Mouse (Mus musculus): ENCODE measurements at regions not wholly inside any gene's neighbourhood (a gene's known extent, or its start where the extent isn't known, plus 50 kb on each side); places are given as distances from the start of the nearest gene placed in this dataset.
A peak's percentile ranks its signal among the peaks of the same experiment; 100 is the strongest.

- Histone ChIP-seq H3K4me3 (no peak overlapping the region), H3K9ac (no peak overlapping the region), H3K27ac (no peak overlapping the region), H3K9me3 (0 out of 2 replicates have a peak, but pooled peaks cover 6% of the 10 kb centered on the region), H3K27me3 (replicated peaks) (no peaks in the 10 kb centered on the region), H3K36me3 (no peaks in the 10 kb centered on the region), H3K4me2 (replicated peaks) (no peak overlapping the region), H3K4me1 (no peaks in the 10 kb centered on the region)
- ATAC-seq (ENCODE audit: low FRiP score, low read depth), result no peak
- 91% methylated on average over 10 of the region's 10 CpGs for WGBS
Measured at GRCm38 (mm10) chr2:170675731-170676130, 55.9 kb upstream of the Dok5 start.

- H3K4me3 ChIP-seq, result no peak overlapping the region
- no peak overlapping the region for H3K9ac ChIP-seq
- H3K9me3 ChIP-seq, result 0 out of 2 replicates have a peak, but pooled peaks cover 6% of the 10 kb centered on the region
- no peaks in the 10 kb centered on the region for H3K4me1 ChIP-seq
- H3K4me2 ChIP-seq (replicated peaks), result no peak overlapping the region
- ATAC-seq (ENCODE audit: low FRiP score, low read depth), result no peak
- WGBS, result 84% methylated on average over 6 of the region's 6 CpGs
- no peaks in the 10 kb centered on the region for H3K27me3 ChIP-seq (replicated peaks)
- no peaks in the 10 kb centered on the region for H3K36me3 ChIP-seq
- no peak overlapping the region for H3K27ac ChIP-seq
Measured at GRCm38 (mm10) chr2:170673683-170674082, 57.9 kb upstream of the Dok5 start.

- 90% methylated on average over 1 of the region's 1 CpGs for WGBS
- no peaks in the 10 kb centered on the region; the same call in 1 of the 2 replicates for H3K4me1 ChIP-seq
- ATAC-seq (ENCODE audit: low FRiP score, low read depth), result no peak
- H3K4me3 ChIP-seq, result no peak overlapping the region
- no peaks in the 10 kb centered on the region for H3K27me3 ChIP-seq (replicated peaks)
- no peak overlapping the region for H3K4me2 ChIP-seq (replicated peaks)
- no peak overlapping the region for H3K9ac ChIP-seq
- H3K27ac ChIP-seq, result no peak overlapping the region
- 0 out of 2 replicates have a peak, but pooled peaks cover 6% of the 10 kb centered on the region for H3K9me3 ChIP-seq
- no peaks in the 10 kb centered on the region for H3K36me3 ChIP-seq
Measured at GRCm38 (mm10) chr2:170672789-170673188, 58.8 kb upstream of the Dok5 start.

- Histone ChIP-seq H3K4me1 (no peaks in the 10 kb centered on the region; the same call in 1 of the 2 replicates), H3K9me3 (no peaks in the 10 kb centered on the region), H3K4me3 (no peak overlapping the region), H3K9ac (no peak overlapping the region), H3K4me2 (replicated peaks) (no peak overlapping the region), H3K27ac (no peak overlapping the region), H3K27me3 (replicated peaks) (no peaks in the 10 kb centered on the region), H3K36me3 (no peaks in the 10 kb centered on the region)
- no peak for ATAC-seq (ENCODE audit: low FRiP score, low read depth)
- 84% methylated on average over 12 of the region's 12 CpGs for WGBS
Measured at GRCm38 (mm10) chr2:170668960-170669359, 62.6 kb upstream of the Dok5 start.

GRCm38 (mm10) chr2:170668497-170668896 is 63.1 kb upstream of the Dok5 start:
- 70% methylated on average over 6 of the region's 6 CpGs for WGBS
- Histone ChIP-seq H3K4me3 (no peak overlapping the region), H3K4me2 (replicated peaks) (no peak overlapping the region), H3K9me3 (no peaks in the 10 kb centered on the region), H3K4me1 (no peaks in the 10 kb centered on the region; the same call in 1 of the 2 replicates), H3K27me3 (replicated peaks) (no peaks in the 10 kb centered on the region), H3K9ac (no peak overlapping the region), H3K27ac (no peak overlapping the region), H3K36me3 (no peaks in the 10 kb centered on the region)
- ATAC-seq (ENCODE audit: low FRiP score, low read depth), result no peak

- no peak overlapping the region for H3K27ac ChIP-seq
- no peak for ATAC-seq (ENCODE audit: low FRiP score, low read depth)
- no peaks in the 10 kb centered on the region for H3K27me3 ChIP-seq (replicated peaks)
- H3K9me3 ChIP-seq, result no peaks in the 10 kb centered on the region
- peaks cover 26% of the 10 kb centered on the region for H3K4me1 ChIP-seq
- 83% methylated on average over 25 of the region's 25 CpGs for WGBS
- no peak overlapping the region for H3K9ac ChIP-seq
- no peaks in the 10 kb centered on the region for H3K36me3 ChIP-seq
- no peak overlapping the region for H3K4me2 ChIP-seq (replicated peaks)
- H3K4me3 ChIP-seq, result no peak overlapping the region
Measured at GRCm38 (mm10) chr2:170662069-170662980, 60.5 kb upstream of the 4930470P17Rik start.

GRCm38 (mm10) chr2:170659291-170659690 is 57.5 kb upstream of the 4930470P17Rik start:
- H3K9ac ChIP-seq, result no peak overlapping the region
- ATAC-seq (ENCODE audit: low FRiP score, low read depth), result 0 out of 2 replicates have a peak, but pooled peaks have one; percentile 9
- H3K27me3 ChIP-seq (replicated peaks), result no peaks in the 10 kb centered on the region
- no peak overlapping the region for H3K27ac ChIP-seq
- WGBS, result 42% methylated on average over 8 of the region's 8 CpGs
- H3K4me1 ChIP-seq, result peaks cover 28% of the 10 kb centered on the region
- no peak overlapping the region for H3K4me2 ChIP-seq (replicated peaks)
- H3K4me3 ChIP-seq, result no peak overlapping the region
- H3K9me3 ChIP-seq, result no peaks in the 10 kb centered on the region
- no peaks in the 10 kb centered on the region for H3K36me3 ChIP-seq

GRCm38 (mm10) chr2:170658520-170658919 is 56.7 kb upstream of the 4930470P17Rik start:
- Histone ChIP-seq H3K27ac (no peak overlapping the region), H3K4me1 (peaks cover 28% of the 10 kb centered on the region)

GRCm38 (mm10) chr2:170657821-170658221 is 56.0 kb upstream of the 4930470P17Rik start:
- Histone ChIP-seq H3K9ac (no peak overlapping the region), H3K36me3 (no peaks in the 10 kb centered on the region), H3K27ac (peak overlapping the region; percentile 51), H3K4me2 (replicated peaks) (peak overlapping the region; percentile 33), H3K4me3 (no peak overlapping the region), H3K9me3 (no peaks in the 10 kb centered on the region), H3K4me1 (peaks cover 31% of the 10 kb centered on the region), H3K27me3 (replicated peaks) (no peaks in the 10 kb centered on the region)
- no peak for ATAC-seq (ENCODE audit: low FRiP score, low read depth)
- 5% methylated on average over 7 of the region's 7 CpGs for WGBS

More at GRCm38 (mm10) chr2:170658520-170658919, 56.7 kb upstream of the 4930470P17Rik start:
- Histone ChIP-seq H3K27me3 (replicated peaks) (no peaks in the 10 kb centered on the region), H3K9ac (no peak overlapping the region), H3K9me3 (no peaks in the 10 kb centered on the region), H3K4me2 (replicated peaks) (no peak overlapping the region), H3K36me3 (no peaks in the 10 kb centered on the region), H3K4me3 (no peak overlapping the region)
- no peak for ATAC-seq (ENCODE audit: low FRiP score, low read depth)
- WGBS, result 60% methylated on average over 7 of the region's 7 CpGs

- Histone ChIP-seq H3K27me3 (replicated peaks) (no peaks in the 10 kb centered on the region), H3K4me1 (0 out of 2 replicates have a peak, but pooled peaks cover 3% of the 10 kb centered on the region)
- ATAC-seq (ENCODE audit: low FRiP score, low read depth), result no peak
Measured at GRCm38 (mm10) chr2:170652128-170652527, 50.3 kb upstream of the 4930470P17Rik start.

More at GRCm38 (mm10) chr2:170652128-170652527, 50.3 kb upstream of the 4930470P17Rik start:
- Histone ChIP-seq H3K4me2 (replicated peaks) (no peak overlapping the region), H3K9ac (no peak overlapping the region), H3K4me3 (no peak overlapping the region), H3K36me3 (no peaks in the 10 kb centered on the region), H3K9me3 (peaks cover 5% of the 10 kb centered on the region; the same call in 1 of the 2 replicates), H3K27ac (no peak overlapping the region)
- 95% methylated on average over 11 of the region's 11 CpGs for WGBS

Measured in neural tube, embryonic 12.5 days (tissue).